ENCODE assay signal across 8 mouse cellular contexts in the genomic region with DNA sequence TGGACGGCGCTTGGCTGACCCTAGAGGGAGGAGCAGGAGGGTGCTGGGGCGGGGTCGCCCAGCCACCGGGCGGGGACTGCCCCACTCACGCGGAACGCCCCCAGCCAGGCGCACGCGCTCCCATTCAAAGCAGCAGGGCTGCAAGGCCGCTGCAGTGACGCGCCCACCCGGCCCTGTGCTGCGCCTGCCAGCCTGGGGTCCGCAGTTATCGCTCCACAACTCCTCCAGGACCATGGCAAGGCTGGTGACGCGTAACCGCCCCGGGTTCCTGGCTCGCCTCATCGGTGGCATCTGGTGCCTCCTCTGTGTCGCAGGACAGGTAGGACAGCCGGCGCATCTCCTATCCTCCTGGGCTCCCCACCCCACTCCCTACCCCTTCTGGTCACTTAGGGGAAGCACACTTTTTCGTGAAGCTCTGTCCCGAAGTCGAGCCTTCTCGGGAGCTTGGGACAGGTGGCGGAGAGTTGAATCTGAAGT. TPM values are rescaled to one million over a fixed set of nuclear protein-coding genes. Genes with fewer than 3 reads are reported as not detected.
A peak's percentile ranks its signal among the peaks of the same experiment; 100 is the strongest.
DNase-seq lines count a peak whose midpoint lies in the region; ATAC-seq and TF ChIP-seq lines count a peak whose summit lies in the region.

No protein-coding gene starts in this region.

- peak overlapping the region; percentile 75 for H3K4me3 ChIP-seq in gastrocnemius, adult 2 months
- H3K4me3 ChIP-seq in intestine, embryonic 16.5 days (ENCODE audit: low read length): peak overlapping the region; percentile 58
- H3K4me3 ChIP-seq in limb, embryonic 14.5 days (replicated peaks; ENCODE audit: low read length): peak overlapping the region; percentile 50
- peak overlapping the region; percentile 68 for H3K4me3 ChIP-seq in midbrain, embryonic 15.5 days

- H3K36me3 ChIP-seq in intestine, embryonic 16.5 days (ENCODE audit: control insufficient read depth, insufficient read depth, low read length): no peaks in the 10 kb centered on the region
- H3K36me3 ChIP-seq in limb, embryonic 14.5 days (ENCODE audit: control insufficient read depth, insufficient read depth, low read length): no peaks in the 10 kb centered on the region
- H3K36me3 ChIP-seq in midbrain, embryonic 15.5 days (replicated peaks): no peaks in the 10 kb centered on the region

- H3K4me2 ChIP-seq in intestine, embryonic 16.5 days (ENCODE audit: low read depth, low read length): peak overlapping the region; percentile 97
- H3K4me2 ChIP-seq in limb, embryonic 14.5 days (replicated peaks; ENCODE audit: low read depth, low read length, severe bottlenecking): peak overlapping the region; percentile 98
- H3K4me2 ChIP-seq in midbrain, embryonic 15.5 days: peak overlapping the region; percentile 98

- H3K27me3 ChIP-seq in intestine, embryonic 16.5 days (replicated peaks; ENCODE audit: control insufficient read depth, insufficient read depth, low read length): peaks cover 6% of the 10 kb centered on the region; the same call in 1 of the 2 replicates
- peaks cover 10% of the 10 kb centered on the region for H3K27me3 ChIP-seq in limb, embryonic 14.5 days (ENCODE audit: control insufficient read depth, insufficient read depth, low read length)
- peaks cover 10% of the 10 kb centered on the region; the same call in 1 of the 2 replicates for H3K27me3 ChIP-seq in midbrain, embryonic 15.5 days (replicated peaks)

- peak overlapping the region; percentile 59 for H3K9ac ChIP-seq in intestine, embryonic 16.5 days (ENCODE audit: low read depth, low read length)
- peak overlapping the region; percentile 56 for H3K9ac ChIP-seq in limb, embryonic 14.5 days (ENCODE audit: low read depth, low read length, severe bottlenecking)
- peak overlapping the region; percentile 72 for H3K9ac ChIP-seq in midbrain, embryonic 15.5 days

- H3K9me3 ChIP-seq in intestine, embryonic 16.5 days (ENCODE audit: control insufficient read depth, low read length): no peaks in the 10 kb centered on the region
- no peaks in the 10 kb centered on the region for H3K9me3 ChIP-seq in limb, embryonic 14.5 days (ENCODE audit: control insufficient read depth, low read length)
- H3K9me3 ChIP-seq in midbrain, embryonic 15.5 days: no peaks in the 10 kb centered on the region

- peaks cover 11% of the 10 kb centered on the region for H3K4me1 ChIP-seq in intestine, embryonic 16.5 days (ENCODE audit: control insufficient read depth, insufficient read depth, low read length)
- H3K4me1 ChIP-seq in limb, embryonic 14.5 days (ENCODE audit: control insufficient read depth, insufficient read depth, low read length): peaks cover 16% of the 10 kb centered on the region
- H3K4me1 ChIP-seq in midbrain, embryonic 15.5 days: peaks cover 15% of the 10 kb centered on the region

- DNase-seq in ZHBTc4 (ENCODE audit: low read depth, low spot score): peak; percentile 77
- peak; percentile 73 to 74 for DNase-seq in cerebellum, postnatal 10 days
- DNase-seq in gastrocnemius, adult 2 months: peak; percentile 58
- peak; percentile 3 for DNase-seq in limb, embryonic 14.5 days (ENCODE audit: low spot score)
- DNase-seq in testis, postnatal 14 days (ENCODE audit: low spot score): peak; percentile 17

- peak; percentile 86 for ATAC-seq in intestine, embryonic 16.5 days
- peak; percentile 85 for ATAC-seq in limb, embryonic 14.5 days (ENCODE audit: low FRiP score, low read depth)
- peak; percentile 93 for ATAC-seq in midbrain, embryonic 15.5 days (replicated peaks)
- ATAC-seq in inflammation-experienced regulatory T-cells, adult 6 months: no peak

- TF ChIP-seq POLR2A in limb, embryonic 14.5 days (IDR thresholded peaks at IDR 0.05; ENCODE audit: borderline replicate concordance, extremely low read depth, insufficient read depth, insufficient read length): no peak

- peak; percentile 27 for TF ChIP-seq CTCF in gastrocnemius, adult 2 months (IDR thresholded peaks at IDR 0.05)

- H3K27ac ChIP-seq in gastrocnemius, adult 2 months: peak overlapping the region; percentile 32; the same call in 1 of the 2 replicates
- H3K27ac ChIP-seq in intestine, embryonic 16.5 days (ENCODE audit: low read length): no peak overlapping the region
- no peak overlapping the region for H3K27ac ChIP-seq in limb, embryonic 14.5 days (replicated peaks; ENCODE audit: low read depth, low read length)
- no peak overlapping the region for H3K27ac ChIP-seq in midbrain, embryonic 15.5 days

- WGBS in intestine, embryonic 16.5 days: under 1% methylated on average over 33 of the region's 33 CpGs
- WGBS in limb, embryonic 14.5 days: 0% methylated on average over 24 of the region's 33 CpGs
- WGBS in midbrain, embryonic 15.5 days: under 1% methylated on average over 33 of the region's 33 CpGs

- intact Hi-C loops in gastrocnemius, adult 2 months (cut with DNase I): loop anchor here (5.0 kb wide), 1 partner anchor 107 kb away; no protein-coding TSS in a partner anchor

RNA-seq across cellular contexts. Expression of gene Adamtsl1, which starts 0.3 kb away (rescaled TPM):
- total RNA-seq in gastrocnemius, adult 2 months (2021): 1 to 10 TPM; 5.7 to 5.9 TPM
- 4.3 and 6.6 TPM in 2 replicates for polyA plus RNA-seq in intestine, embryonic 16.5 days (2015; fragmentation: Nextera tagmentation; extraction: Ambion mirVana)
- polyA plus RNA-seq in limb, embryonic 14.5 days (2012; rRNA removed): 22.9 and 29.9 TPM in 2 replicates
- polyA plus RNA-seq in limb, embryonic 14.5 days (2014; fragmentation: Nextera tagmentation; extraction: Ambion mirVana): 47.5 and 53.8 TPM in 2 replicates
- polyA plus RNA-seq in midbrain, embryonic 15.5 days (2015; fragmentation: Nextera tagmentation; extraction: Ambion mirVana): 6.5 and 7.5 TPM in 2 replicates
- polyA plus RNA-seq in inflammation-experienced regulatory T-cells, adult 6 months (2017; shearing (Covaris generic)): under 1 TPM in 1 of 3 experiments, not detected in 2; 0.67 TPM

Comparison
In these comparisons a context has a peak if more than half of its experiments do, and no peak if none do; other contexts are left out.
1. DNase-seq: peak in every context shown above with its lines; median percentile 77 in ZHBTc4; 74 in cerebellum, postnatal 10 days; 58 in gastrocnemius, adult 2 months; 17 in testis, postnatal 14 days; 3 in limb, embryonic 14.5 days.